Mouse (Mus musculus) ES-E14 (cell line): ENCODE measurements around the gene Tpm4. TPM values are rescaled to one million over a fixed set of nuclear protein-coding genes. Genes with fewer than 3 reads are reported as not detected.
"Not testable (repeated sequence)": the region's sequence is repeated elsewhere in the genome, so short reads cannot be mapped to it uniquely, and the experiment has no call there.

ENCODE experiments used
- DNase-seq: peaks from one replicate; pipeline ENCODE4 v3.0.0-alpha.2; 2013; ENCODE audit warnings: low read depth, low spot score
- H3K27ac ChIP-seq: 2 replicates; pipeline ENCODE4 v1.5.1; 2012; ENCODE audit warnings: low read depth, mild to moderate bottlenecking, low read length, moderate library complexity, mixed read lengths; ENCODE audit not compliant: poor library complexity, insufficient read depth, severe bottlenecking
- H3K36me3 ChIP-seq: 2 replicates; pipeline ENCODE4 v1.6.1; 2012; ENCODE audit warnings: mild to moderate bottlenecking, low read length, moderate library complexity, mixed read lengths; ENCODE audit not compliant: control insufficient read depth, poor library complexity, insufficient read depth, severe bottlenecking
- H3K4me1 ChIP-seq, 2 experiments: fragments of 150-350 bp in 1 of 2; sonication (generic) in 1 of 2; 2 replicates each; pipeline ENCODE4 v1.6.1; 2012; ENCODE audit warnings: low read length in 2 of 2, mild to moderate bottlenecking in 1 of 2, mixed read lengths in 1 of 2; ENCODE audit not compliant: control insufficient read depth in 2 of 2, insufficient read depth in 2 of 2, poor library complexity in 1 of 2
- H3K4me3 ChIP-seq, 2 experiments: fragments of 150-350 bp in 1 of 2; sonication (generic) in 1 of 2; 2 replicates each; pipeline ENCODE4 v1.5.1; 2012; ENCODE audit warnings: low read length in 2 of 2, low read depth in 1 of 2, mild to moderate bottlenecking in 1 of 2, mixed read lengths in 1 of 2; ENCODE audit not compliant: insufficient read depth in 1 of 2, poor library complexity in 1 of 2, severe bottlenecking in 1 of 2
- H3K9ac ChIP-seq: 2 replicates; pipeline ENCODE4 v1.6.1; 2012; ENCODE audit warnings: low read depth, mild to moderate bottlenecking, low read length, mixed read lengths; ENCODE audit not compliant: poor library complexity, insufficient read depth, severe bottlenecking
- H3K9me3 ChIP-seq: fragments of 150-350 bp; sonication (generic); 2 replicates; pipeline ENCODE4 v1.6.1; 2012; ENCODE audit warnings: low read depth, mild to moderate bottlenecking, low read length; ENCODE audit not compliant: control insufficient read depth, insufficient read depth
- CHD2 ChIP-seq: IDR thresholded peaks from 2 replicates; pipeline ENCODE4 v1.6.1; 2014; ENCODE audit warnings: mild to moderate bottlenecking, low read depth, low read length, inconsistent platforms
- HCFC1 ChIP-seq: IDR thresholded peaks from 2 replicates; pipeline ENCODE4 v1.6.1; 2012; ENCODE audit warnings: low read length, inconsistent platforms, borderline replicate concordance; ENCODE audit not compliant: insufficient read depth
- MAFK ChIP-seq: IDR thresholded peaks from 2 replicates; pipeline ENCODE4 v1.6.1; 2014; ENCODE audit warnings: mild to moderate bottlenecking, low read depth, low read length, inconsistent platforms; ENCODE audit not compliant: insufficient read depth
- ZC3H11A ChIP-seq: IDR thresholded peaks from 2 replicates; pipeline ENCODE4 v1.6.1; 2012; ENCODE audit warnings: low read depth, mild to moderate bottlenecking, inconsistent platforms, low read length, borderline replicate concordance
- ZNF384 ChIP-seq: IDR thresholded peaks from 2 replicates; pipeline ENCODE4 v1.6.1; 2012; ENCODE audit warnings: low read depth, low read length, inconsistent platforms
- in situ Hi-C, 2 experiments: fragments of 600-800 bp; cut with MboI; formaldehyde crosslinking; loops; one replicate each; pipeline ENCODE4 v1.15.1; 2025; ENCODE audit warnings: low sequenced_read_pairs in 2 of 2, inconsistent platforms in 1 of 2; ENCODE audit not compliant: unreplicated experiment in 2 of 2
- total RNA-seq: library from RNA; depleted of rRNA; stranded (reverse); fragments of 300-350 nt; gene quantifications from 2 replicates; pipeline ENCODE4 v1.2.3, GENCODE M21; 2012

The Tpm4 gene
- total RNA-seq, 1 experiment: 146 TPM

GRCm38 (mm10) chr8:72106740-72107139 is 28.0 kb upstream of the Tpm4 start, which contains the start of gene Olfr374:
Gene Olfr374, plus strand, starts transcription at chr8:72107040.
- Histone ChIP-seq H3K9me3 (no peaks in the 10 kb centered on the region), H3K27ac (no peak within 1 kb of the TSS), H3K9ac (no peak within 1 kb of the TSS), H3K4me3 (no peak within 1 kb of the TSS), H3K36me3 (no peaks in the 10 kb centered on the region), H3K4me1 (no peaks in the 10 kb centered on the region)
- DNase-seq: no peak
- TF ChIP-seq ZC3H11A (no peak), CHD2 (no peak), MAFK (no peak), ZNF384 (no peak), HCFC1 (no peak)
- in situ Hi-C loops: no loop called here

DNA sequence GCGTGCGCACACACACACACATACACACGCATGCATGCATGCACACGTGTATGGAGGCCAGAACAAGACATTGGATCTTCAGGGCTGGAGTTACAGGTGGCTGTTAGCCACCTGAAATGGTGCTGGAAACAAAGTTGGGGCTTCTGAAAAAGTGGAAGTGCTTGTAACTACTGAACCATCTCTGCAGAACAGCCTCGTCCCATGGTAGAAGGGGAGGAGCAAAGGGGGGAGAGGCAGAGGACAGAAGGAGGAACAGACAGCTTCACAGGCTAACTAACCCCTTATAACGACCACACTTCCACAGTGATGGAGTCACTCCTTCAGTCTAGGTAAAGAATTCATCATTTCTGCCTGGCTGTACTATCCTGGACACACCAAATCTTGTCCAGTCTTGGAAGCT is 23.9 kb upstream of the Tpm4 start:
- Histone ChIP-seq H3K4me1 (no peaks in the 10 kb centered on the region), H3K27ac (no peak overlapping the region), H3K36me3 (no peaks in the 10 kb centered on the region), H3K4me3 (no peak overlapping the region), H3K9ac (no peak overlapping the region), H3K9me3 (no peaks in the 10 kb centered on the region)
- in situ Hi-C loops: no loop called here
- DNase-seq: no peak
- no peak for TF ChIP-seq ZNF384
- TF ChIP-seq CHD2: no peak
- no peak for TF ChIP-seq HCFC1
- no peak for TF ChIP-seq ZC3H11A
- no peak for TF ChIP-seq MAFK

DNA sequence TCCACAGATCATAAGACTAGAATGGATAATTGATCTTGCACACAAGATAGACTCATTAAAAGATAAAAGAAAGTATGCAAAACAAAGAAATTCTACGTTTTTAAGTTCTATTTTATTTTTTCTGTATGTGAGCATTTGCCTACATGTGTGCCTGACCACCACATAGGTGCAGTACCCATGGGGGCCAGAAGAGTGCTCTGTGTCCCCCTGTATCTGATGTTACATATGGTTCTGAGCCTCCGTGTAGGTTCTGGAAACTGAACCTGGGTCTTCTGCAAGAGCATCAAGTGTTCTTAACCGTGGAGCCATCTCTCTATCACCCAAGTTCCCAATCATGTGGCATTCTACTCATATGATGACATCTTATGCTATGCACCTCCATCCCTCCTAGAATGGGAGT is 22.3 kb upstream of the Tpm4 start:
- TF ChIP-seq ZNF384 (no peak), HCFC1 (no peak), ZC3H11A (peak; percentile 49; the same call in 1 of the 2 replicates), CHD2 (no peak)
- in situ Hi-C loops: no loop called here
- peak; percentile 47 for DNase-seq
- no peak overlapping the region for H3K9ac ChIP-seq
- no peaks in the 10 kb centered on the region for H3K4me1 ChIP-seq
- H3K9me3 ChIP-seq: no peaks in the 10 kb centered on the region
- no peak overlapping the region for H3K4me3 ChIP-seq
- H3K27ac ChIP-seq: no peak overlapping the region
- no peaks in the 10 kb centered on the region for H3K36me3 ChIP-seq

- Histone ChIP-seq H3K36me3 (no peaks in the 10 kb centered on the region), H3K4me3 (no peak overlapping the region), H3K9ac (no peak overlapping the region), H3K9me3 (no peaks in the 10 kb centered on the region), H3K4me1 (no peaks in the 10 kb centered on the region), H3K27ac (no peak overlapping the region)
- in situ Hi-C loops: no loop called here
- no peak for TF ChIP-seq HCFC1
- TF ChIP-seq ZNF384: no peak
- TF ChIP-seq CHD2: no peak
- TF ChIP-seq MAFK: no peak
- no peak for TF ChIP-seq ZC3H11A
- no peak for DNase-seq
These were observed 19.6 kb upstream of the Tpm4 start for GRCm38 (mm10) chr8:72115202-72115601.

DNA sequence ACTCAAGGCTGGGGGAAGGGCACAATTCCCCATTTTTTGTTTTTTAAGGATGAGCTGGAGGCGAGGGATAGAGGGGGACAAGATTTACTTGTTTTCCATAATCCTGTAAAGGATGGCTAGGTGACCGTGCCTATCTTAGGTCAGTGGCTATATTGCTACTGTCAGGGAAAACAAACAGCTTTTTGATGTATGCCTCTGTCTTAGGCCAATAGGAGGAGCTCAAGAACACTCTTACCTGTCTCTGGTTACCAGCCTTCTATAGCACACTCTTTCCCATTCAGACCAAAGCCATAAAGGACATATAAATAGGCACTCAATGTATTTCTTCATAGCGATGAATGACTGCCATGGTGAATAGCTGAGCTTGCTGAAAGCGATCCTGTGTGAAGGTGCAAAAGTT is 16.2 kb upstream of the Tpm4 start:
- Histone ChIP-seq H3K9ac (no peak overlapping the region), H3K9me3 (no peaks in the 10 kb centered on the region), H3K4me1 (no peaks in the 10 kb centered on the region), H3K36me3 (no peaks in the 10 kb centered on the region), H3K27ac (no peak overlapping the region), H3K4me3 (no peak overlapping the region)
- in situ Hi-C loops: no loop called here
- DNase-seq: no peak
- TF ChIP-seq MAFK (no peak), ZNF384 (no peak)

DNA sequence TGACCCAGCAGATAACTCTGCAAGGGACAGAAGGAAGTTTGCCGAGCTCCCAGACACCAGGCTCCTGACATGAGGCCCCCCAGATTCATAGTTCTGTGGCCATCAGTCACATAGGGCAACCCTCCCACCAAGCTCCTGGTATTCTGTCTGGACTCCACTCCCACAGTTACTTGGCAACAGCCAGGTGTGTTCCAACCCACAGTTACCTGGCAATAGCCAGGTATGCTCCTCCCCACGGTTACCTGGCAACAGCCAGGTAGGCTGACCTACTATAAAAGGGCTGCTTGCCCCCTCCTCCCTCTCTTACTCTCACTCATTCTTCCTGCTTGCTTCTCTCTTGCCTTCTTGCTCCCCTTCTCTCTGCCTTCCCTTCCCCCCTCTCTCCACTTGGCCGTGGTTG is 13.3 kb upstream of the Tpm4 start:
- H3K9ac ChIP-seq, in situ Hi-C loops, H3K36me3 ChIP-seq, DNase-seq, H3K9me3 ChIP-seq, H3K27ac ChIP-seq, H3K4me3 ChIP-seq, H3K4me1 ChIP-seq: not testable (repeated sequence)
